Mouse (Mus musculus): ENCODE results near the gene Tbc1d9b.

DNA sequence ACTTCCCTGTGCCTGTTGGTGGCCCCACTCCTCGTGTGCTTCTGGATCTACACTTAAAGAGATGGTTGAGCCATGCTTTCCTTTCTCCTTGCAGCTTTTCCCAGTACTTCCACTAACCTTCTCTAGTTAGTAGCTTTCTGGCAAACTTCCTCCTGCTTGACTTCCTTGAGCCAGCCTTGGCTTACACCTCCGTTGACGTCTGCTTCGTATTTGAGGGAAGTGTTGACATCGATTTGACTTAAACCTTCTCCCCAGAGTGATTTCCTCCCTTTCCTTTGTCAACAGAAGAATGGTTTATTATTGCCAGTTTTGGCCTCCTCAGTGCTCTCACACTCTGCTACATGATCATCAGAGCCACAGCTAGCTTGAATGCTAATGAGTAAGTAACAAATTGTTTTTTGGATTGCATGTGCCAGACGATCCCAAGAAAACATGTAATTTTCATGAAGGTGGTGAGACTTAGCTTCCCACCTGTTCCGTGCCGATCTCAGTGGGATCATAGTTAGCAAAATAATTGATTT lies 32.2 kb upstream of the Tbc1d9b start:
- no peak for TF ChIP-seq CTCF (IDR thresholded peaks at IDR 0.05; ENCODE audit: low read depth, low read length)
- no peak for TF ChIP-seq POLR2A (IDR thresholded peaks at IDR 0.05; ENCODE audit: extremely low read depth, insufficient read depth, low read length)

All from liver, adult 2 months (tissue).